Mouse (Mus musculus): Measurements from ENCODE around the gene Orc5.

- TF ChIP-seq CTCF (IDR thresholded peaks at IDR 0.05; ENCODE audit: insufficient read depth, low read depth, low read length) (no peak), POLR2A (IDR thresholded peaks at IDR 0.05; ENCODE audit: insufficient read depth, low read depth, low read length) (no peak)
Observed at GRCm38 (mm10) chr5:22452871-22453661, 97.2 kb downstream of the Orc5 start.
